Mouse (Mus musculus) midbrain, embryonic 15.5 days (tissue): ENCODE results near the gene Hist1h2bn. TPM values are rescaled to one million over a fixed set of nuclear protein-coding genes. Genes with fewer than 3 reads are reported as not detected.
"Not testable (repeated sequence)": the region's sequence is repeated elsewhere in the genome, so short reads cannot be mapped to it uniquely, and the experiment has no call there.

Experiments used
- ATAC-seq: fragments of 200-750 bp; cut with Nextera tagmentation; replicated peaks from 2 replicates; pipeline ENCODE4 v1.8.0; 2017; ENCODE audit warnings: moderate TSS enrichment
- H3K27ac ChIP-seq: fragments of 300-500 bp; sonication (generic); 2 replicates; pipeline ENCODE4 v1.5.1; 2015; ENCODE audit warnings: mild to moderate bottlenecking, inconsistent platforms
- H3K27me3 ChIP-seq: fragments of 300-500 bp; sonication (generic); replicated peaks from 2 replicates; pipeline ENCODE4 v1.6.1; 2015; ENCODE audit warnings: inconsistent platforms
- H3K36me3 ChIP-seq: fragments of 300-500 bp; sonication (generic); replicated peaks from 2 replicates; pipeline ENCODE4 v1.6.1; 2015; ENCODE audit warnings: inconsistent platforms
- H3K4me1 ChIP-seq: fragments of 300-500 bp; sonication (generic); 2 replicates; pipeline ENCODE4 v1.6.1; 2015; ENCODE audit warnings: inconsistent platforms
- H3K4me2 ChIP-seq: fragments of 300-500 bp; sonication (generic); 2 replicates; pipeline ENCODE4 v1.6.1; 2015; ENCODE audit warnings: inconsistent platforms, mild to moderate bottlenecking, moderate library complexity
- H3K4me3 ChIP-seq: fragments of 300-500 bp; sonication (generic); 2 replicates; pipeline ENCODE4 v1.5.1; 2015; ENCODE audit warnings: mild to moderate bottlenecking, inconsistent platforms
- H3K9ac ChIP-seq: fragments of 300-500 bp; sonication (generic); 2 replicates; pipeline ENCODE4 v1.6.1; 2015; ENCODE audit warnings: mild to moderate bottlenecking, inconsistent platforms
- H3K9me3 ChIP-seq: fragments of 300-500 bp; sonication (generic); 2 replicates; pipeline ENCODE4 v1.6.1; 2016; ENCODE audit warnings: inconsistent platforms
- WGBS: fragments of 180-500 bp; shearing (Covaris S2); methylation state at CpG from one replicate; pipeline ENCODE4 v1.1.7; 2015; ENCODE audit warnings: mixed read lengths; 5-methylcytosine and 5-hydroxymethylcytosine counted together
- polyA plus RNA-seq: library from polyadenylated mRNA; unstranded; fragments of >200 nt; fragmentation: Nextera tagmentation; extraction: Ambion mirVana; gene quantifications from 2 replicates; pipeline ENCODE4 v1.2.1, GENCODE M21; 2015

Gene Hist1h2bn
- polyA plus RNA-seq, 1 experiment from 2014 or later = 0.89 TPM

GRCm38 (mm10) chr13:21755707-21756106, 1.8 kb downstream of the Hist1h2bn start:
- no peak for ATAC-seq
- no peaks in the 10 kb centered on the region for H3K27me3 ChIP-seq
- 71% methylated on average over 1 of the region's 1 CpGs for WGBS
- H3K4me1 ChIP-seq = peaks cover 14% of the 10 kb centered on the region
- no peak overlapping the region for H3K4me3 ChIP-seq
- no peak overlapping the region for H3K4me2 ChIP-seq
- no peaks in the 10 kb centered on the region for H3K9me3 ChIP-seq
- no peak overlapping the region for H3K27ac ChIP-seq
- no peaks in the 10 kb centered on the region for H3K36me3 ChIP-seq
- no peak overlapping the region for H3K9ac ChIP-seq

- H3K27me3 ChIP-seq = no peaks in the 10 kb centered on the region
- ATAC-seq = peak; percentile 96
- no peaks in the 10 kb centered on the region for H3K9me3 ChIP-seq
- H3K4me3 ChIP-seq = peak overlapping the region; percentile 54
- whole genome bisulfite sequencing = 5% methylated on average over 33 of the region's 33 CpGs
- H3K9ac ChIP-seq = peak overlapping the region; percentile 51
- H3K36me3 ChIP-seq = no peaks in the 10 kb centered on the region
- H3K4me1 ChIP-seq = peaks cover 36% of the 10 kb centered on the region
- H3K4me2 ChIP-seq = peak overlapping the region; percentile 94
- H3K27ac ChIP-seq = peak overlapping the region; percentile 68
Measured at GRCm38 (mm10) chr13:21778814-21779766, 25.2 kb downstream of the Hist1h2bn start.

GRCm38 (mm10) chr13:21779767-21780731, 26.1 kb downstream of the Hist1h2bn start, which contains the start of gene Hist1h1b:
Hist1h1b (minus strand) TSS chr13:21780625.
- Histone ChIP-seq H3K27ac (peak within 1 kb of the TSS; percentile 68), H3K9ac (peak within 1 kb of the TSS; percentile 49), H3K36me3 (no peaks in the 10 kb centered on the region), H3K4me1 (peaks cover 37% of the 10 kb centered on the region), H3K9me3 (no peaks in the 10 kb centered on the region), H3K4me3 (peak within 1 kb of the TSS; percentile 54), H3K4me2 (peak within 1 kb of the TSS; percentile 94), H3K27me3 (no peaks in the 10 kb centered on the region)
- ATAC-seq = peak; percentile 12; the same call in 1 of the 2 replicates
- WGBS = under 1% methylated on average over 44 of the region's 44 CpGs

GRCm38 (mm10) chr13:21781021-21781555, 27.2 kb downstream of the Hist1h2bn start:
- no peak overlapping the region for H3K27ac ChIP-seq
- H3K36me3 ChIP-seq = no peaks in the 10 kb centered on the region
- H3K9ac ChIP-seq = no peak overlapping the region
- no peak overlapping the region; the same call in 1 of the 2 replicates for H3K4me3 ChIP-seq
- peak overlapping the region; percentile 94; the same call in 1 of the 2 replicates for H3K4me2 ChIP-seq
- ATAC-seq = no peak
- no peaks in the 10 kb centered on the region for H3K9me3 ChIP-seq
- H3K27me3 ChIP-seq = no peaks in the 10 kb centered on the region
- WGBS = 50% methylated on average over 6 of the region's 6 CpGs
- peaks cover 41% of the 10 kb centered on the region for H3K4me1 ChIP-seq

- Histone ChIP-seq H3K9ac (no peak overlapping the region), H3K27ac (no peak overlapping the region), H3K4me2 (no peak overlapping the region), H3K4me3 (no peak overlapping the region), H3K9me3 (no peaks in the 10 kb centered on the region), H3K4me1 (peaks cover 45% of the 10 kb centered on the region), H3K27me3 (no peaks in the 10 kb centered on the region), H3K36me3 (no peaks in the 10 kb centered on the region)
- no peak for ATAC-seq
- 86% methylated on average over 1 of the region's 1 CpGs for WGBS
Measured at GRCm38 (mm10) chr13:21781639-21782038, 27.7 kb downstream of the Hist1h2bn start.

GRCm38 (mm10) chr13:21782361-21783254, 28.7 kb downstream of the Hist1h2bn start:
- not testable (repeated sequence) for H3K36me3 ChIP-seq, H3K9me3 ChIP-seq, H3K27me3 ChIP-seq, ATAC-seq
- Histone ChIP-seq H3K9ac (peak overlapping the region; percentile 38; the same call in 1 of the 2 replicates), H3K4me1 (peaks cover 45% of the 10 kb centered on the region), H3K4me2 (peak overlapping the region; percentile 81), H3K27ac (peak overlapping the region; percentile 78), H3K4me3 (peak overlapping the region; percentile 41)
- WGBS = 1% methylated on average over 21 of the region's 35 CpGs

- under 1% methylated on average over 19 of the region's 20 CpGs for WGBS
- Histone ChIP-seq H3K9me3 (no peaks in the 10 kb centered on the region), H3K4me3 (peak within 1 kb of the TSS; percentile 41), H3K27ac (peak within 1 kb of the TSS; percentile 78), H3K27me3 (no peaks in the 10 kb centered on the region), H3K4me2 (peak within 1 kb of the TSS; percentile 81), H3K9ac (peak within 1 kb of the TSS; percentile 38; the same call in 1 of the 2 replicates), H3K36me3 (no peaks in the 10 kb centered on the region), H3K4me1 (peaks cover 49% of the 10 kb centered on the region)
- ATAC-seq = peak; percentile 80
Measured at GRCm38 (mm10) chr13:21783255-21783617, 29.3 kb downstream of the Hist1h2bn start, which contains the start of gene Hist1h3i. Hist1h3i (minus strand) TSS chr13:21783370.

DNA sequence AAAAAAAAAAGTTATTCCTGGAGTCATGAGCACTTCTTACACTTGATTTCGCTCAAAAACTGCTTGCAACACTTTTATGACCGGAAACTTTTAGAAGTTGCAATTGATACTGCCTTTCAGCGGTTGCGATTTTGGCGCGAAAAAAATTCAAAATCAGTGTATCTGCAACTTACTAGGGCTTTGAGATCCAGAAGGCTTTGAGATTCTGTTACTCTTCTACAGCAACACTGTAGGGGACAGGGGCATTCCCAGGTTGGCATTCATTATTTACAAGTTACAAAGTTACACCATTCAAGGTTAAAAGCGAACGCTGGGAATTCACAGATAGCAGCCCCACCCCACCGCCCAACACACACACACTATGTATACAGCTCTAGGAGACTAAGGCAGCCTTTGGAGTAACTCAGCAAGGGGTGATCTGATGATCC, 29.8 kb downstream of the Hist1h2bn start:
- H3K9me3 ChIP-seq = no peaks in the 10 kb centered on the region
- no peaks in the 10 kb centered on the region for H3K27me3 ChIP-seq
- H3K36me3 ChIP-seq = no peaks in the 10 kb centered on the region
- 0 out of 2 replicates have a peak overlapping the region, but pooled peaks have one; percentile 67 for H3K27ac ChIP-seq
- no peak for ATAC-seq
- peak overlapping the region; percentile 81 for H3K4me2 ChIP-seq
- no peak overlapping the region for H3K9ac ChIP-seq
- peak overlapping the region; percentile 41 for H3K4me3 ChIP-seq
- H3K4me1 ChIP-seq = peaks cover 46% of the 10 kb centered on the region
- 2% methylated on average over 9 of the region's 9 CpGs for WGBS

DNA sequence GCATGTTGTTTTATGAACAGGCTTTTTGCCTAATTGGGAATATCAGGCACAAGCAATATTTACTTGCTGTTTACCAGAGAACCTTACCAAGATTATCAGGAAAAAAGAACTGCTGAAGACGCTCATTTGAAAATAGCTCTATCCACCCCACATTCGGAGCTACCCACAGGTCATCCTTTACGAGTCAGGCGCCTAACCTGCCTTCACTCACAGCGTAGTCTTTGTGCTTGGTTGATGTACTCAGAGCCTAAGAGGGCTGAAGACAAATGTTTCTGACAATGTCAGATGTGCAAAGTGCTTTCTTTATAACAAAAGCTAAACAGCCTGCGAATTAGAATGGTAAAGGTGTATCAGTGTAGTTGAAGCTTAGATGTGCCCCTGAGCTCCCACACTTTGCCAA, 30.4 kb downstream of the Hist1h2bn start:
- WGBS = 22% methylated on average over 6 of the region's 6 CpGs
- Histone ChIP-seq H3K9ac (no peak overlapping the region), H3K27ac (no peak overlapping the region), H3K9me3 (no peaks in the 10 kb centered on the region), H3K4me3 (no peak overlapping the region), H3K4me2 (0 out of 2 replicates have a peak overlapping the region, but pooled peaks have one; percentile 81), H3K36me3 (no peaks in the 10 kb centered on the region), H3K4me1 (peaks cover 44% of the 10 kb centered on the region), H3K27me3 (no peaks in the 10 kb centered on the region)
- no peak for ATAC-seq

DNA sequence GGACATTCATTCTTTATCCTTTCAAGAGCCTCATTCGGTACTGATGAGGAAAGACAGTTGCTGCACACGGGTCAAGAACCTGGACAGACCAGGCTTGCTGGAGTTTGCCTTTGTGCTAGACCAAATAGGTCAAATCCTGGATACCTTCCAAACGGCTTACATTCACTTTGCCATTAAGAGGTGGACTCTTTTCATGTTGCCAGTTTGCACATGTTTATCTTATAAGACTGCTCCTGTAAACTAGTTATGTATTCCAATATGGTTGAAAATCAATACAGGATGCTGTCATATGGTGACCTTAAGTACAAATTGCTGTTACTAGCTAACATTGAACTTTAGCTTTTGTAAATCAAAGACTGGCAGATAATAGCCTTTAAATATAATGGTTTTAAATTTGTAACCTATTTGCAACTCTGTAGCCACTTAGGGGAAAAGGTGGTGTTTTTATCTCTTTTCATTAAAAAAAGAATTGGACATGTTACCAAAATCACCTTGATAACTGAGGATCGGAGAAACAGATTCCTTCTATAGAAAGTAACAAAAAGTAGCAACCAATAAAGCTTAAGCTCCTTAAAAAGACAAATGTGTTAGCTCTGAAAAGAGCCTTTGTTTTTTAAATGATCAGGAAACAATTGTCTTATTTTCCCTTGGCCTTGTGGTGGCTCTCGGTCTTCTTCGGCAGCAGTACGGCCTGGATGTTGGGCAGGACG, 32.4 kb downstream of the Hist1h2bn start:
- Histone ChIP-seq H3K27ac (peak overlapping the region; percentile 75), H3K27me3 (no peaks in the 10 kb centered on the region), H3K4me3 (peak overlapping the region; percentile 41), H3K4me2 (peak overlapping the region; percentile 69), H3K4me1 (peaks cover 29% of the 10 kb centered on the region), H3K36me3 (no peaks in the 10 kb centered on the region), H3K9ac (peak overlapping the region; percentile 22; the same call in 1 of the 2 replicates), H3K9me3 (no peaks in the 10 kb centered on the region)
- ATAC-seq = no peak
- WGBS = 2% methylated on average over 8 of the region's 8 CpGs
